Mouse (Mus musculus): ENCODE measurements around the gene Ggt6. TPM values are rescaled to one million over a fixed set of nuclear protein-coding genes. Genes with fewer than 3 reads are reported as not detected.

The Ggt6 gene
- polyA plus RNA-seq (2012; rRNA removed) = 1.2 and 1.5 TPM in 2 replicates

DNA sequence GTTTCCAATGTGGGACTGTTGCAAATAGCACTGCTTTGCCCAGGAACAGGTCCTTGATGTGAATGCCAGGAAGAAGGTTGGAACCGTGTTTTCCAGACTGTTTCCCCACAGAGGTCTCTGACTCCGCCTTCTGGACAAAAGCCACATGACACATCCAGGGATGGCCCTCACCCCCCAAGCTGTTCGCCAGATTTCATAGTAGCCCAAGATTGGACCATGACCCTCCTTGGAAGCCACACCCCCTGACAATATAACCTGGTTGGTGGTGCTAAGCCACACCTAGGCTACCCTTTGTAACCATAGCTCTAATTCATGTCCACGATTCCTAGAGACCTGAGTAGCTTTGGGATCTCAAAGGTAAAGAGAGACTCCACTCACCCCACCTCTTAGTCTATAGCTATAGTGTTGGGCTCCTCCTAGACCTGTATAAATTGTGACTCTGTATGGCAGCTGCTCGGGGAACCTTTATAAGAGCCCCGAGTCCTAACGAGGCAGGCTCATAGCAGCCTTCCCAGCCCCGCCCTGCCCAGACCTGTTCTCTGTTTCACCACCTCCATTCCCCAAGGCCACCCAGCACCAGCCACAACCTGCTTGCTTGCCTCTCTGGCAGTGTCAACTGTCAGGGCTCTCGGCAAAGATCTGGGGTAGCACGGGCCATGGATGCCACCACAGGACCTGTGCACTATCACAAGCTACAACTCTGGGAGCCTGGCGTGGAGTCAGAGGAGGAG, at the start of gene Ggt6:
Ggt6 (plus strand) TSS at position 564 of the 731 bp plus-strand sequence.

GRCm38 (mm10) chr11:72411093-72411921, 24.0 kb upstream of the Ggt6 start, which contains the start of gene Smtnl2:
Smtnl2 (minus strand) TSS chr11:72411713.

DNA sequence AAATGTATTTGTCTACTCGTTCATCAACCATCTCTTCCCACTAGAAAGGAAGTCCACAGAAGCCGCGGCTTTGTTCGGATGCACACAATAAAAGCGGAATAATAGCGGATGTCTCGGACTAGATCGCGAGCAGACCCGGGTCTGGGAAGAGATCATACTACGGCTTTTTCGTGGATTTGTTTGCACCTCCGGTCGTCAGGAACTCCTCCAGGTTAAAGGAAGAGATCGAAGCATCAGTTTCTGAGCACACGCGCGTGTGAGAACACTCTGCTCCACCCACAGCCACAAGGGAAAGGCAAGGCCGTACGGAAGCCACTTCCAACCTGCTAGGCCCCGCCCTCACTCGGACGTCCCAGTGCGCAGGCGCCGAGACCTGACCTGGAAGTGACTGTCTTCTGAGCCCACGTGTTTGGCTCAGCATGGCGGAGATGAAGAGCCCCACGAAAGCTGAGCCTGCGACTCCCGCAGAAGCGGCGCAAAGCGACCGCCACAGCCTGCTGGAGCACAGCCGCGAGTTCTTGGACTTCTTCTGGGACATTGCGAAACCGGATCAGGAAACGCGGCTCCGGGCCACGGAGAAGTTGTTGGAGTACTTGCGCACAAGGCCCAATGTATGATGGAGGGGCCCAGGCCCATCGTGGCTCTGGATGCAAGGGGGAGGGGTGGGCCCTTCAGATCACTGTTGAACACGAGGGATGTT, 5.8 kb downstream of the Ggt6 start, which contains the start of gene Mybbp1a:
Mybbp1a (plus strand) TSS at position 391 of the 700 bp plus-strand sequence.

Other genes starting within 250 kb of the Ggt6 start
- 0.05 and 0.08 TPM in 2 replicates for gene Gm43951, start 228.7 kb upstream of the Ggt6 start, polyA plus RNA-seq (2012; rRNA removed)
- gene 4933427D14Rik, start 228.1 kb upstream of the Ggt6 start, polyA plus RNA-seq (2012; rRNA removed) = 2.0 and 2.1 TPM in 2 replicates
- 52.2 and 52.7 TPM in 2 replicates for gene Txndc17, start 228.0 kb upstream of the Ggt6 start, polyA plus RNA-seq (2012; rRNA removed)
- gene Med31, start 219.9 kb upstream of the Ggt6 start, polyA plus RNA-seq (2012; rRNA removed) = 9.4 and 9.8 TPM in 2 replicates
- 0.01 TPM in 1 of 2 replicates, not detected in the other for gene Slc13a5, start 168.3 kb upstream of the Ggt6 start, polyA plus RNA-seq (2012; rRNA removed)
- 13.2 and 16.7 TPM in 2 replicates for gene Xaf1, start 133.9 kb upstream of the Ggt6 start, polyA plus RNA-seq (2012; rRNA removed)
- 0.02 and 0.05 TPM in 2 replicates for gene Fbxo39, start 121.1 kb upstream of the Ggt6 start, polyA plus RNA-seq (2012; rRNA removed)
- gene Tekt1, start 73.1 kb upstream of the Ggt6 start, polyA plus RNA-seq (2012; rRNA removed) = 0.03 and 0.08 TPM in 2 replicates
- gene Smtnl2, start 23.8 kb upstream of the Ggt6 start, polyA plus RNA-seq (2012; rRNA removed) = 1.7 and 1.8 TPM in 2 replicates
- gene Mybbp1a, start 5.8 kb downstream of the Ggt6 start, polyA plus RNA-seq (2012; rRNA removed) = 29.7 and 33.8 TPM in 2 replicates
- gene Spns2, start 54.4 kb downstream of the Ggt6 start, polyA plus RNA-seq (2012; rRNA removed) = 8.8 and 9.3 TPM in 2 replicates
- gene Spns3, start 115.0 kb downstream of the Ggt6 start, polyA plus RNA-seq (2012; rRNA removed) = 1.6 and 1.8 TPM in 2 replicates
- gene Ube2g1, start 171.8 kb downstream of the Ggt6 start, polyA plus RNA-seq (2012; rRNA removed) = 10.9 and 12.2 TPM in 2 replicates